ENCODE assay signal across 8 mouse cellular contexts in genomic region chr17:40879528-40879923, GRCm38 (mm10). TPM values are rescaled to one million over a fixed set of nuclear protein-coding genes. Genes with fewer than 3 reads are reported as not detected.
A peak's percentile ranks its signal among the peaks of the same experiment; 100 is the strongest.
DNase-seq lines count a peak whose midpoint lies in the region; ATAC-seq and TF ChIP-seq lines count a peak whose summit lies in the region.

No protein-coding gene starts in this region.

- no peaks in the 10 kb centered on the region for H3K27me3 ChIP-seq in heart, adult 2 months (ENCODE audit: control insufficient read depth, insufficient read depth, low read length)
- H3K27me3 ChIP-seq in C2C12 (ENCODE audit: control insufficient read depth, insufficient read depth, insufficient read length), result no peaks in the 10 kb centered on the region
- H3K27me3 ChIP-seq in forebrain, postnatal 0 days (ENCODE audit: insufficient read depth, low read length), result no peaks in the 10 kb centered on the region

- no peaks in the 10 kb centered on the region for H3K36me3 ChIP-seq in heart, adult 2 months (ENCODE audit: control insufficient read depth, insufficient read depth, low read length)
- H3K36me3 ChIP-seq in C2C12 (ENCODE audit: control insufficient read depth, insufficient read depth) (peaks cover 9% of the 10 kb centered on the region), macrophage (ENCODE audit: inconsistent target) (no peaks in the 10 kb centered on the region)
- no peaks in the 10 kb centered on the region for H3K36me3 ChIP-seq in forebrain, postnatal 0 days (ENCODE audit: insufficient read depth)

- H3ac ChIP-seq in C2C12 (ENCODE audit: control insufficient read depth, insufficient read length, low read depth), result peak overlapping the region; percentile 95

- peak overlapping the region; percentile 69; the same call in 1 of the 2 replicates for H3K27ac ChIP-seq in heart, adult 2 months
- no peak overlapping the region for H3K27ac ChIP-seq in forebrain, postnatal 0 days (ENCODE audit: low read depth, low read length)
- peak overlapping the region; percentile 61; the same call in 1 of the 2 replicates for H3K27ac ChIP-seq in macrophage

- H3K4me2 ChIP-seq in forebrain, postnatal 0 days (ENCODE audit: low read depth), result peak overlapping the region; percentile 94

- 0 out of 2 replicates have a peak, but pooled peaks have one; percentile 20 for TF ChIP-seq POLR2A in heart, adult 2 months (IDR thresholded peaks at IDR 0.05; ENCODE audit: insufficient read depth, low read depth, low read length)

- peak overlapping the region; percentile 90 for H3K9ac ChIP-seq in heart, adult 2 months (ENCODE audit: low read depth, low read length)
- H3K9ac ChIP-seq in forebrain, postnatal 0 days, result peak overlapping the region; percentile 53; the same call in 1 of the 2 replicates

- TF ChIP-seq CTCF in heart, adult 2 months (IDR thresholded peaks at IDR 0.05), result no peak
- TF ChIP-seq CTCF in C2C12 (IDR thresholded peaks at IDR 0.05; ENCODE audit: control insufficient read depth, insufficient read depth, insufficient read length), result no peak
- no peak for TF ChIP-seq CTCF in forebrain, postnatal 0 days (IDR thresholded peaks at IDR 0.05; ENCODE audit: low read depth)

- WGBS in heart, adult 2 months, result 18% methylated on average over 6 of the region's 6 CpGs
- WGBS in forebrain, postnatal 0 days, result 14% methylated on average over 6 of the region's 6 CpGs
- WGBS in macrophage (ENCODE audit: missing documents), result 2% methylated on average over 3 of the region's 6 CpGs

- H3K9me3 ChIP-seq in forebrain, postnatal 0 days (ENCODE audit: low read length), result no peaks in the 10 kb centered on the region

- H3K4me3 ChIP-seq in heart, adult 2 months, result peak overlapping the region; percentile 73
- H3K4me3 ChIP-seq in C2C12 (ENCODE audit: insufficient read depth, poor library complexity, severe bottlenecking) (peak overlapping the region; percentile 51), macrophage (ENCODE audit: inconsistent target) (peak overlapping the region; percentile 96)
- peak overlapping the region; percentile 57 for H3K4me3 ChIP-seq in forebrain, postnatal 0 days (ENCODE audit: low read depth, low read length)

- TF ChIP-seq EP300 in heart, adult 2 months (IDR thresholded peaks at IDR 0.05; ENCODE audit: insufficient read depth, low read depth, low read length), result no peak

- no peak for ATAC-seq in forebrain, postnatal 0 days

- peaks cover 31% of the 10 kb centered on the region for H3K79me3 ChIP-seq in C2C12 (ENCODE audit: low read depth)

- no peak for DNase-seq in heart, adult 2 months
- no peak for DNase-seq in heart, adult 8-10 months (ENCODE audit: low spot score)
- DNase-seq in forebrain, postnatal 0 days, result peak; percentile 1
- DNase-seq in right cerebral cortex, postnatal 10 days (ENCODE audit: low spot score in 2 of 2), result no peak
- DNase-seq in frontal cortex, postnatal 14 days (ENCODE audit: low spot score in 2 of 2), result no peak
- DNase-seq in frontal cortex, postnatal 10 days (ENCODE audit: low spot score in 2 of 2), result no peak

- H3K79me2 ChIP-seq in heart, adult 2 months (replicated peaks; ENCODE audit: control insufficient read depth, insufficient read depth, low read length), result no peaks in the 10 kb centered on the region
- H3K79me2 ChIP-seq in C2C12 (ENCODE audit: control insufficient read depth, insufficient read depth) (peaks cover 47% of the 10 kb centered on the region), macrophage (ENCODE audit: inconsistent target) (no peaks in the 10 kb centered on the region)

- H3K4me1 ChIP-seq in heart, adult 2 months (ENCODE audit: control insufficient read depth, insufficient read depth, low read length), result no peaks in the 10 kb centered on the region; the same call in 1 of the 2 replicates
- H3K4me1 ChIP-seq in forebrain, postnatal 0 days (ENCODE audit: insufficient read depth), result no peaks in the 10 kb centered on the region

- intact Hi-C loops in heart, adult 2 months (cut with DNase I), result no loop called here

TF ChIP-seq in C2C12, 6 proteins besides CTCF, POLR2A, EP300 and RAD21:
- TF ChIP-seq MYOD1 (IDR thresholded peaks at IDR 0.05; ENCODE audit: control insufficient read depth, insufficient read length, low read depth), result no peak

RNA-seq across cellular contexts. Expression of gene 9130008F23Rik, which starts 0.8 kb away (rescaled TPM):
- total RNA-seq in heart, adult 2 months (2021), result under 1 TPM; 0.30 to 0.65 TPM
- 0.97 and 1.1 TPM in 2 replicates for polyA plus RNA-seq in heart, adult 2 months (2012; rRNA removed)
- under 1 TPM in 3 of 4 experiments, not detected in 1; 0.25 to 0.84 (median 0.41) TPM for total RNA-seq in heart, adult 8-10 months (2022)
- polyA plus RNA-seq in C2C12 (2012; fragmentation: generic; extraction: Trizol) (2.2 TPM), macrophage (2018) (0.32 to 0.90 TPM (median 0.55 TPM) in 3 replicates)
- 1.7 and 2.1 TPM in 2 replicates for total RNA-seq in forebrain, postnatal 0 days (2014; rRNA removed)
- 0.47 and 0.52 TPM in 2 replicates for polyA plus RNA-seq in forebrain, postnatal 0 days (2015; fragmentation: Nextera tagmentation; extraction: Ambion mirVana)
- total RNA-seq in macrophage (2018; cell fraction: chromatin; rRNA removed), result 1 to 10 TPM in 23 of 26 experiments, under 1 TPM in 2, not detected in 1; 0.63 to 8.1 (median 2.6) TPM
- 1 to 10 TPM in 1 of 26 experiments, under 1 TPM in 25; 0.22 to 1.3 (median 0.48) TPM for total RNA-seq in macrophage (2018; cell fraction: cytosol; rRNA removed)
- 1 to 10 TPM in 18 of 26 experiments, under 1 TPM in 7, not detected in 1; 0.25 to 7.1 (median 1.9) TPM for total RNA-seq in macrophage (2018; cell fraction: nucleus; rRNA removed)

RNA-seq across cellular contexts. Expression of gene Glyatl3, which starts 34.6 kb away (rescaled TPM):
- not detected for total RNA-seq in heart, adult 2 months (2021)
- polyA plus RNA-seq in heart, adult 2 months (2012; rRNA removed), result not detected in 2 replicates
- total RNA-seq in heart, adult 8-10 months (2022), result not detected
- polyA plus RNA-seq in C2C12 (2012; fragmentation: generic; extraction: Trizol) (not detected), macrophage (2018) (not detected in 3 replicates)
- total RNA-seq in forebrain, postnatal 0 days (2014; rRNA removed), result not detected in 2 replicates
- not detected in 2 replicates for polyA plus RNA-seq in forebrain, postnatal 0 days (2015; fragmentation: Nextera tagmentation; extraction: Ambion mirVana)
- not detected for total RNA-seq in macrophage (2018; cell fraction: chromatin; rRNA removed)
- not detected for total RNA-seq in macrophage (2018; cell fraction: cytosol; rRNA removed)
- not detected for total RNA-seq in macrophage (2018; cell fraction: nucleus; rRNA removed)

RNA-seq across cellular contexts. Expression of gene Mut, which starts 55.0 kb away (rescaled TPM):
- total RNA-seq in heart, adult 2 months (2021), result 100 to 1,000 TPM; 146 to 171 TPM
- polyA plus RNA-seq in heart, adult 2 months (2012; rRNA removed), result 30.8 and 56.6 TPM in 2 replicates
- total RNA-seq in heart, adult 8-10 months (2022), result 100 to 1,000 TPM; 171 to 198 (median 185) TPM
- polyA plus RNA-seq in C2C12 (2012; fragmentation: generic; extraction: Trizol), result 4.8 TPM
- 15.5 and 18.6 TPM in 2 replicates for total RNA-seq in forebrain, postnatal 0 days (2014; rRNA removed)
- polyA plus RNA-seq in forebrain, postnatal 0 days (2015; fragmentation: Nextera tagmentation; extraction: Ambion mirVana), result 13.8 and 17.8 TPM in 2 replicates
- 10 to 100 TPM in 16 of 26 experiments, 1 to 10 TPM in 10; 1.4 to 24.1 (median 13.8) TPM for total RNA-seq in macrophage (2018; cell fraction: chromatin; rRNA removed)
- total RNA-seq in macrophage (2018; cell fraction: cytosol; rRNA removed), result 10 to 100 TPM; 13.1 to 24.4 (median 19.1) TPM
- total RNA-seq in macrophage (2018; cell fraction: nucleus; rRNA removed), result 10 to 100 TPM in 18 of 26 experiments, 1 to 10 TPM in 8; 6.2 to 25.2 (median 13.2) TPM
- polyA plus RNA-seq in macrophage (2018), result 17.0 to 24.0 TPM (median 19.8 TPM) in 3 replicates

RNA-seq across cellular contexts. Expression of gene Cenpq, which starts 55.3 kb away (rescaled TPM):
- total RNA-seq in heart, adult 2 months (2021), result 1 to 10 TPM; 5.4 to 7.3 TPM
- 1.5 and 2.3 TPM in 2 replicates for polyA plus RNA-seq in heart, adult 2 months (2012; rRNA removed)
- 1 to 10 TPM; 5.2 to 7.0 (median 6.3) TPM for total RNA-seq in heart, adult 8-10 months (2022)
- polyA plus RNA-seq in C2C12 (2012; fragmentation: generic; extraction: Trizol) (4.7 TPM), macrophage (2018) (1.1 to 7.5 TPM (median 6.7 TPM) in 3 replicates)
- total RNA-seq in forebrain, postnatal 0 days (2014; rRNA removed), result 6.9 and 7.6 TPM in 2 replicates
- 10.7 and 11.8 TPM in 2 replicates for polyA plus RNA-seq in forebrain, postnatal 0 days (2015; fragmentation: Nextera tagmentation; extraction: Ambion mirVana)
- 1 to 10 TPM in 18 of 26 experiments, under 1 TPM in 3, not detected in 5; 0.33 to 4.2 (median 2.2) TPM for total RNA-seq in macrophage (2018; cell fraction: chromatin; rRNA removed)
- total RNA-seq in macrophage (2018; cell fraction: cytosol; rRNA removed), result 1 to 10 TPM; 1.1 to 4.1 (median 2.5) TPM
- 1 to 10 TPM in 19 of 26 experiments, under 1 TPM in 5, not detected in 2; 0.47 to 7.4 (median 1.8) TPM for total RNA-seq in macrophage (2018; cell fraction: nucleus; rRNA removed)
